Mouse (Mus musculus) G1E (cell line): ENCODE results near the gene Myh7b.

Experiments used
- CTCF ChIP-seq: IDR thresholded peaks from 2 replicates; pipeline ENCODE4 v1.5.1; 2012; ENCODE audit warnings: low read depth, low read length, inconsistent platforms, mixed read lengths
- GATA1 ChIP-seq: IDR thresholded peaks from 2 replicates; pipeline ENCODE4 v1.6.1; 2012; ENCODE audit warnings: borderline replicate concordance, low read length, inconsistent platforms, mixed read lengths
- GATA2 ChIP-seq: IDR thresholded peaks from 2 replicates; pipeline ENCODE4 v1.6.1; 2012; ENCODE audit warnings: low read depth, low read length, inconsistent platforms, borderline replicate concordance
- POLR2AphosphoS5 ChIP-seq: IDR thresholded peaks from 2 replicates; pipeline ENCODE4 v1.6.1; 2012; ENCODE audit warnings: low read depth, low read length, inconsistent platforms; ENCODE audit not compliant: insufficient replicate concordance
- TAL1 ChIP-seq: conservative IDR thresholded peaks from 2 replicates; pipeline ENCODE4 v1.6.1; 2012; ENCODE audit warnings: low read depth, low read length, inconsistent platforms, mixed read lengths

DNA sequence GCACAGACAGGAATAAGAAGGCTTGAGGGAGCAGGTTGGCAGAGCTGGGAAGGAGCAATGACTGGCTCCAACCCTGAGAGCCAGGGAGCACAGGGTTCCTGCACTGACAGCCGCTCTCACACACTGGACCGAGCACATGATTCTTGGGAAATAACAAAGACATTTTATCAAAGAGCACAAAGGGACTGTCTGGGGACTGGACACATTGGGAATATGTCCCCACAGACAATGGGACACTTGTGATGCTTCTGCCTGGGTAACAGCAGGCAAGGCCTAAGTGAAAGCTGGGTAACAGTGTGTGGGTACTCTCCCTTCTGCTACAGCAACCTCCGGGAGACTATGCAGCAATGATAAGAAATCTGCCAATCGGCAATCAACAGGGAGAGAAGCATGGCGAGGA, 51.4 kb downstream of the Myh7b start:
- TF ChIP-seq GATA1: no peak
- no peak for TF ChIP-seq CTCF
- TF ChIP-seq TAL1: no peak
- no peak for TF ChIP-seq GATA2
- TF ChIP-seq POLR2AphosphoS5: no peak
